Comparison of ENCODE assay signal across 8 mouse cellular contexts in the genomic region with DNA sequence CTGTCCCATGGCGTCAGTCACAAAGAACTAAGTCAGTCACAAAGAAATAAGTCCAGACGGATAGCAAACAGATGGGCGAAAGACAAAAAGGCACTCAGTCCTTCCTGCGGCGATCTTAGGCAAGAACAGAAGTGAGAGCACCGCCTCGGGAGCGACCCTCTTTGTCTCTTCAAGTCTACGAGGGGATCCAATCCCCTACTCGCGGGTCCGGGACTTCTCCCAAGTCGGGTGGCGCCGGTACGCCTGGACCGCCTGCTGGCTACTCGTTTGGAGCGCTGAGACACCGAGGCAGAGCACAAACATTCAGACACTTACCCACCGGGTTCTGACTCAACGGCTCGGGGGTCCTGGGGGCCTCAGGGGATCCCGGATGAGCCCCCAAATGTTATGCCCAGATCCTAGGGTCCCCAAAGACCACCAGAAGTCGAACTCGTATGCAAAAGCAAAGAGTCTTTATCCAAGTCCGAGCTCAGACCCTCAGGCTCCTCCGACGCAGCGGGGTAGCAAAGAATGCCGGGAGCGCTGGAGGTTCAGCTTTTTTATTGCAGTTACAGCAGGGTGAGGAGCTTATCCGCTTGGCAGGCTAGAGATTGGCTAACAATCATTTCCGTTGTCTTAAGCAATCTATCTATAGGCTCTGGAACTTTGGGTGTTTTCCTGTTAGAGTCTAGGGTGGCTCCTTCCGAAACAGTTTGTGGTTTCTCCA. TPM values are rescaled to one million over a fixed set of nuclear protein-coding genes. Genes with fewer than 3 reads are reported as not detected.
DNase-seq lines count a peak whose midpoint lies in the region; ATAC-seq and TF ChIP-seq lines count a peak whose summit lies in the region.

No protein-coding gene starts in this region.

- DNase-seq in kidney, adult 18-20 months, result peak; percentile 32
- DNase-seq in kidney, adult 11 months, result no peak
- DNase-seq in forebrain, embryonic 14.5 days (ENCODE audit: low spot score), result peak; percentile 78
- DNase-seq in liver, adult 2 months (ENCODE audit: extremely low read depth, low read depth, low spot score), result peak; percentile 33
- peak; percentile 61 for DNase-seq in midbrain, postnatal 0 days (ENCODE audit: low spot score)
- DNase-seq in thymus, postnatal 0 days (ENCODE audit: low spot score), result peak; percentile 71

- peak; percentile 49 for ATAC-seq in forebrain, embryonic 14.5 days
- ATAC-seq in hindbrain, embryonic 16.5 days, result peak; percentile 25
- ATAC-seq in midbrain, postnatal 0 days (ENCODE audit: low FRiP score), result no peak

- no peaks in the 10 kb centered on the region for H3K4me1 ChIP-seq in bone marrow, adult 2 months (ENCODE audit: control insufficient read depth, insufficient read depth, low read length)
- peaks cover 8% of the 10 kb centered on the region for H3K4me1 ChIP-seq in forebrain, embryonic 14.5 days (ENCODE audit: control insufficient read depth, insufficient read depth, low read length)
- peaks cover 19% of the 10 kb centered on the region for H3K4me1 ChIP-seq in hindbrain, embryonic 16.5 days (ENCODE audit: control insufficient read depth, insufficient read depth, low read depth, low read length)
- H3K4me1 ChIP-seq in liver, adult 2 months (ENCODE audit: control insufficient read depth, insufficient read depth, low read length), result peaks cover 4% of the 10 kb centered on the region; the same call in 1 of the 2 replicates
- 0 out of 2 replicates have a peak, but pooled peaks cover 6% of the 10 kb centered on the region for H3K4me1 ChIP-seq in midbrain, postnatal 0 days (ENCODE audit: insufficient read depth, low read length)

- no peaks in the 10 kb centered on the region for H3K79me2 ChIP-seq in liver, adult 2 months (ENCODE audit: control insufficient read depth, insufficient read depth, low read length)

- H3K9me3 ChIP-seq in forebrain, embryonic 14.5 days (replicated peaks; ENCODE audit: control insufficient read depth, low read length), result peaks cover 9% of the 10 kb centered on the region; the same call in 1 of the 2 replicates
- peaks cover 15% of the 10 kb centered on the region for H3K9me3 ChIP-seq in hindbrain, embryonic 16.5 days (ENCODE audit: control insufficient read depth, low read length)
- 0 out of 2 replicates have a peak, but pooled peaks cover 8% of the 10 kb centered on the region for H3K9me3 ChIP-seq in midbrain, postnatal 0 days (ENCODE audit: low read length)

- H3K9ac ChIP-seq in forebrain, embryonic 14.5 days (ENCODE audit: low read length), result peak overlapping the region; percentile 75
- H3K9ac ChIP-seq in hindbrain, embryonic 16.5 days (ENCODE audit: low read depth, low read length), result peak overlapping the region; percentile 50
- peak overlapping the region; percentile 41 for H3K9ac ChIP-seq in liver, adult 2 months (ENCODE audit: low read depth, low read length)
- H3K9ac ChIP-seq in midbrain, postnatal 0 days (replicated peaks; ENCODE audit: low read length, poor library complexity, severe bottlenecking), result peak overlapping the region; percentile 44

- H3K27ac ChIP-seq in bone marrow, adult 2 months (ENCODE audit: control insufficient read depth, insufficient read depth, low read depth, low read length, poor library complexity), result peak overlapping the region; percentile 67
- peak overlapping the region; percentile 86 for H3K27ac ChIP-seq in forebrain, embryonic 14.5 days (ENCODE audit: low read depth, low read length)
- peak overlapping the region; percentile 63 for H3K27ac ChIP-seq in hindbrain, embryonic 16.5 days (ENCODE audit: low read depth, low read length)
- H3K27ac ChIP-seq in liver, adult 2 months (replicated peaks; ENCODE audit: insufficient read depth, low read depth, low read length), result no peak overlapping the region
- 0 out of 2 replicates have a peak overlapping the region, but pooled peaks have one; percentile 34 for H3K27ac ChIP-seq in midbrain, postnatal 0 days (ENCODE audit: low read depth, low read length)

- peak overlapping the region; percentile 51 for H3K4me3 ChIP-seq in bone marrow, adult 2 months (replicated peaks; ENCODE audit: control insufficient read depth, low read depth, low read length)
- H3K4me3 ChIP-seq in forebrain, embryonic 14.5 days (ENCODE audit: low read depth, low read length), result peak overlapping the region; percentile 45
- peak overlapping the region; percentile 53 for H3K4me3 ChIP-seq in hindbrain, embryonic 16.5 days (ENCODE audit: low read length)
- peak overlapping the region; percentile 61 for H3K4me3 ChIP-seq in liver, adult 2 months (ENCODE audit: insufficient read depth, low read depth, low read length)
- peak overlapping the region; percentile 49 for H3K4me3 ChIP-seq in midbrain, postnatal 0 days (ENCODE audit: low read depth, low read length)

- 30% methylated on average over 35 of the region's 35 CpGs for WGBS in bone marrow, adult 2 months
- WGBS in forebrain, embryonic 14.5 days, result 4% methylated on average over 35 of the region's 35 CpGs
- 2% methylated on average over 35 of the region's 35 CpGs for whole genome bisulfite sequencing in hindbrain, embryonic 16.5 days
- WGBS in liver, adult 2 months, result 16% methylated on average over 35 of the region's 35 CpGs
- WGBS in midbrain, postnatal 0 days, result 5% methylated on average over 35 of the region's 35 CpGs

- H3K27me3 ChIP-seq in forebrain, embryonic 14.5 days (replicated peaks; ENCODE audit: control insufficient read depth, insufficient read depth, low read length), result no peaks in the 10 kb centered on the region
- no peaks in the 10 kb centered on the region for H3K27me3 ChIP-seq in hindbrain, embryonic 16.5 days (replicated peaks; ENCODE audit: control insufficient read depth, insufficient read depth, low read length)
- no peaks in the 10 kb centered on the region for H3K27me3 ChIP-seq in liver, adult 2 months (ENCODE audit: control insufficient read depth, insufficient read depth, low read length)
- no peaks in the 10 kb centered on the region for H3K27me3 ChIP-seq in midbrain, postnatal 0 days (ENCODE audit: insufficient read depth, low read length)

- no peak for TF ChIP-seq CTCF in bone marrow, adult 2 months (IDR thresholded peaks at IDR 0.05; ENCODE audit: control insufficient read depth, insufficient read depth, low read length)
- no peak for TF ChIP-seq CTCF in liver, adult 2 months (IDR thresholded peaks at IDR 0.05; ENCODE audit: low read depth, low read length)
- no peak; the same call in 1 of the 2 replicates for TF ChIP-seq CTCF in midbrain, postnatal 0 days (IDR thresholded peaks at IDR 0.05)

- H3K36me3 ChIP-seq in forebrain, embryonic 14.5 days (ENCODE audit: control insufficient read depth, insufficient read depth, low read length), result 0 out of 2 replicates have a peak, but pooled peaks cover 6% of the 10 kb centered on the region
- no peaks in the 10 kb centered on the region; the same call in 1 of the 2 replicates for H3K36me3 ChIP-seq in hindbrain, embryonic 16.5 days (ENCODE audit: control insufficient read depth, insufficient read depth, low read length)
- H3K36me3 ChIP-seq in liver, adult 2 months (ENCODE audit: control insufficient read depth, insufficient read depth, low read length), result no peaks in the 10 kb centered on the region
- peaks cover 3% of the 10 kb centered on the region; the same call in 1 of the 2 replicates for H3K36me3 ChIP-seq in midbrain, postnatal 0 days (ENCODE audit: insufficient read depth, low read length)

- peak overlapping the region; percentile 50 for H3K4me2 ChIP-seq in forebrain, embryonic 14.5 days (ENCODE audit: low read length)
- H3K4me2 ChIP-seq in hindbrain, embryonic 16.5 days (ENCODE audit: low read length), result peak overlapping the region; percentile 75
- peak overlapping the region; percentile 80 for H3K4me2 ChIP-seq in midbrain, postnatal 0 days (ENCODE audit: low read depth, low read length, poor library complexity, severe bottlenecking)

- TF ChIP-seq POLR2A in bone marrow, adult 2 months (IDR thresholded peaks at IDR 0.05; ENCODE audit: borderline replicate concordance, control insufficient read depth, low read depth, low read length), result peak; percentile 60; the same call in 1 of the 2 replicates
- no peak for TF ChIP-seq POLR2A in liver, adult 2 months (IDR thresholded peaks at IDR 0.05; ENCODE audit: extremely low read depth, insufficient read depth, low read length)

RNA-seq across cellular contexts. Expression of a gene that starts 6.5 kb away (rescaled TPM):
- polyA plus RNA-seq in bone marrow, adult 2 months (2011; ENCODE audit: insufficient read depth, insufficient read length, low replicate concordance, missing spikeins), result 11.3 and 19.3 TPM in 2 replicates
- polyA plus RNA-seq in forebrain, embryonic 14.5 days (2014; fragmentation: Nextera tagmentation; extraction: Ambion mirVana), result 69.8 and 70.3 TPM in 2 replicates
- polyA plus RNA-seq in hindbrain, embryonic 16.5 days (2015; fragmentation: Nextera tagmentation; extraction: Ambion mirVana), result 64.8 and 68.6 TPM in 2 replicates
- total RNA-seq in liver, adult 2 months (2014; rRNA removed), result 12.1 and 13.5 TPM in 2 replicates
- 10.7 and 12.9 TPM in 2 replicates for polyA plus RNA-seq in liver, adult 2 months (2012; rRNA removed)
- total RNA-seq in midbrain, postnatal 0 days (2014; rRNA removed), result 36.7 and 41.1 TPM in 2 replicates
- 57.5 and 58.9 TPM in 2 replicates for polyA plus RNA-seq in midbrain, postnatal 0 days (2015; fragmentation: Nextera tagmentation; extraction: Ambion mirVana)
- 52.3 and 54.7 TPM in 2 replicates for polyA plus RNA-seq in thymus, postnatal 0 days (2015; fragmentation: Nextera tagmentation; extraction: Ambion mirVana)

RNA-seq across cellular contexts. Expression of a gene that starts 6.7 kb away (rescaled TPM):
- 10.4 and 14.5 TPM in 2 replicates for polyA plus RNA-seq in bone marrow, adult 2 months (2011; ENCODE audit: insufficient read depth, insufficient read length, low replicate concordance, missing spikeins)
- polyA plus RNA-seq in forebrain, embryonic 14.5 days (2014; fragmentation: Nextera tagmentation; extraction: Ambion mirVana), result 68.5 and 69.1 TPM in 2 replicates
- polyA plus RNA-seq in hindbrain, embryonic 16.5 days (2015; fragmentation: Nextera tagmentation; extraction: Ambion mirVana), result 50.1 and 54.4 TPM in 2 replicates
- 11.2 and 17.0 TPM in 2 replicates for total RNA-seq in liver, adult 2 months (2014; rRNA removed)
- 32.1 and 36.2 TPM in 2 replicates for polyA plus RNA-seq in liver, adult 2 months (2012; rRNA removed)
- 17.8 and 22.1 TPM in 2 replicates for total RNA-seq in midbrain, postnatal 0 days (2014; rRNA removed)
- 41.9 and 42.3 TPM in 2 replicates for polyA plus RNA-seq in midbrain, postnatal 0 days (2015; fragmentation: Nextera tagmentation; extraction: Ambion mirVana)
- polyA plus RNA-seq in thymus, postnatal 0 days (2015; fragmentation: Nextera tagmentation; extraction: Ambion mirVana), result 98.7 and 108 TPM in 2 replicates

RNA-seq across cellular contexts. Expression of a gene that starts 26.6 kb away (rescaled TPM):
- 54.1 and 93.0 TPM in 2 replicates for polyA plus RNA-seq in bone marrow, adult 2 months (2011; ENCODE audit: insufficient read depth, insufficient read length, low replicate concordance, missing spikeins)
- 7.1 TPM in 2 replicates for polyA plus RNA-seq in forebrain, embryonic 14.5 days (2014; fragmentation: Nextera tagmentation; extraction: Ambion mirVana)
- 4.4 and 4.9 TPM in 2 replicates for polyA plus RNA-seq in hindbrain, embryonic 16.5 days (2015; fragmentation: Nextera tagmentation; extraction: Ambion mirVana)
- total RNA-seq in liver, adult 2 months (2014; rRNA removed), result 9.6 and 9.9 TPM in 2 replicates
- polyA plus RNA-seq in liver, adult 2 months (2012; rRNA removed), result 13.5 and 25.4 TPM in 2 replicates
- 5.6 TPM in 1 of 2 replicates, not detected in the other for total RNA-seq in midbrain, postnatal 0 days (2014; rRNA removed)
- polyA plus RNA-seq in midbrain, postnatal 0 days (2015; fragmentation: Nextera tagmentation; extraction: Ambion mirVana), result 4.7 and 5.1 TPM in 2 replicates
- polyA plus RNA-seq in thymus, postnatal 0 days (2015; fragmentation: Nextera tagmentation; extraction: Ambion mirVana), result 238 and 248 TPM in 2 replicates
